Mouse (Mus musculus): ENCODE results near the gene Mroh8.
"Not testable (repeated sequence)": the region's sequence is repeated elsewhere in the genome, so short reads cannot be mapped to it uniquely, and the experiment has no call there.

Gene Mroh8

GRCm38 (mm10) chr2:157288996-157289395 is 9.6 kb upstream of the Mroh8 start:
- no peak for DNase-seq (ENCODE audit: low spot score)

GRCm38 (mm10) chr2:157287542-157287941 is 8.2 kb upstream of the Mroh8 start:
- DNase-seq (ENCODE audit: low spot score): peak; percentile 52

- no peak for DNase-seq (ENCODE audit: low spot score)
These were observed 4.0 kb upstream of the Mroh8 start for GRCm38 (mm10) chr2:157283321-157283720.

GRCm38 (mm10) chr2:157278717-157279415 is 483 bp downstream of the Mroh8 start, which contains the start of gene Rpn2:
TSS of gene Rpn2 (plus strand) at chr2:157279017.
- DNase-seq (ENCODE audit: low spot score): peak; percentile 97

DNA sequence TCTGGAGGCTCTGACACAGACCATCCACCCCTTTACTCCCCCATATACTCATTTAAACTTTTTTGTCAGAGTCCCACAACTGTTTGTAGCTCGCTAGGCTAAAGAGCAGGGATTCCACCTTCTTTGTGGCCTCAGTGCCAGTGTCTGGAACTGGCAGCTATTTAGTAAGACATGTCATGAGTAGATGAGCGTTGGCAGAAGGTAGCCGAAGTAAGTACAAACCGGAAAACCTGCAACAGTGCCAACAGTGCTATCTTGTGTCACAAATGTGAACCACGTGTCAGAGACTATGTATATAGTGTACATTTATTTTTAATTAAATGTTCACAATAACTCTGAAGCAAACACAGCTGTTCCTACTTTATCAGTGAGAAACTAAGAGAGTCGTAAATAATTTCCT is 15.5 kb downstream of the Mroh8 start:
- DNase-seq (ENCODE audit: low spot score): no peak

DNA sequence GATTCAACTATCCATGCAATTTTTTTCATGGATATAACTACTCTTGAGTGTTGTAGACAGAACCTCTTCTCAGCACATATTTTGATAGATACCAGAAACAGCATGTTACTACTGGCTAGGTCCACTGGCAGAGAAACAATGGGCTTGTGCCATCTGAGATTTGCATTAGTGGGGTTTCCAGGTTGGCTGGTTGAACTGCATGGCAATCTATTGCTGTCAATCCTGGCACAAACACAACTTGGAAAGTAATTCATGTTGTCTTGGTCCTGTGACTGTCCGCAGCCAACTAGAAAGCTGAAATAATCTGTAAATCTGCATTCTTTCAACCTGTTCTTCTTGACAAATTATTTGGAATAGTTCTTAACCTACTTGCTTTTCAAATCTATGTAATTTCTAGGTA is 16.2 kb downstream of the Mroh8 start:
- peak; percentile 15 for DNase-seq (ENCODE audit: low spot score)

DNA sequence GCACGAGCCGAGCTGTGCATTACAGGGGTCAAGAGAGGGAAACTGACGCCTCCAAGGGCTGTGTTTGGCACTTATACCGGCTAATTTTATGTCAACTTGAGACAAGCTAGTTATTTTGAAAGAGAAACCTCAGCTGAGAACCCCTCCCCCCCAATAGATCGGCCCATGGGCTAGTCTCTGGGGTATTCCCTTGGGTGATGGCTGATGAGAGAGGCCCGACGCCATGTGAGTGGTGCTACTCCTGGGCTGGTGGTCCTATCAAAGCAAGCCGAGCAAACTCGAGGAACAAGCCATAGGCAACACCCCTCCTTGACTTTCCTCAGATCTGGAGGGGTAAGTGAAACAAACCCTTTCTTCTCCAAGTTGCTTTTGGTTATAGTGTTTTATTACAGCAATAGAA is 16.8 kb downstream of the Mroh8 start:
- DNase-seq (ENCODE audit: low spot score): no peak

- no peak for DNase-seq (ENCODE audit: low spot score)
These were observed 17.4 kb downstream of the Mroh8 start for GRCm38 (mm10) chr2:157261930-157262329.

- DNase-seq (ENCODE audit: low spot score): peak; percentile 67
These were observed 19.6 kb downstream of the Mroh8 start for GRCm38 (mm10) chr2:157259720-157260119.

GRCm38 (mm10) chr2:157248111-157248510 is 31.2 kb downstream of the Mroh8 start:
- no peak for DNase-seq (ENCODE audit: low spot score)

DNA sequence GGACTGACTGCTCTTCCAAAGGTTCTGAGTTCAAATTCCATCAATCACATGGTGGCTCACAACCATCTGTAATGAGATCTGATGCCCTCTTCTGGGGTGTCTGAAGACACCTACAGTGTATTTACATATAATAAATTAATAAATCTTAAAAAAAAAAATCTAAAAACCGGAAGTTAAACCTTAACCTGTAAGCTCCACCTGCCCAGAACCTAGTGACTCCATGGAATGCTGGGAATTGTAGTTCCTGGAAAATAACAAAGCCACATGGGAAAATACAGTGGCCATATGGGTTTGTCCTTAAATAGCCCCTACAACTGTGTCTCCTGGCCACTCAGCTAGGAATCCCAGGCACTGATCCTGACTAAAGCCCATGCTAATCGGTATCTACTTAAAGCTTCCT is 33.7 kb downstream of the Mroh8 start:
- no peak for DNase-seq (ENCODE audit: low spot score)

GRCm38 (mm10) chr2:157245001-157245400 is 34.3 kb downstream of the Mroh8 start:
- DNase-seq (ENCODE audit: low spot score): no peak

DNA sequence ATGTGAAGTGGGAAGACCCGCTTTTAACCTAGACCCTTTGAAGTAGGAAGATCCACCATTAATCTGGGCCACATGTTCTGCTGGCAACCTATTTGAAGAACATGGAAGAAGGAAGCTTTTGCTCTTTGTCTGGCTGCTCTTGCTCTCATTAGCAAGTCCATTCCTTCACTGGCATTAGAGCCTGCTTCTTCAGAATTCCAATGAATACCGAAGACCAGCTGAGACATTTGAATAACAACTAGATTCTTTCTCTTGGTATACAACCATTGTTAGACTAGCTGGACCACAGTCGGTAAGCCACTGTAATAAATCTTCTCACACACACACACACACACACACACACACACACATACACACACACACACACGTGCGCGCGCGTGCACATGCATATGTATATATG is 43.4 kb downstream of the Mroh8 start:
- DNase-seq (ENCODE audit: low spot score): no peak

GRCm38 (mm10) chr2:157221916-157222315 is 57.4 kb downstream of the Mroh8 start:
- DNase-seq (ENCODE audit: low spot score): not testable (repeated sequence)

DNA sequence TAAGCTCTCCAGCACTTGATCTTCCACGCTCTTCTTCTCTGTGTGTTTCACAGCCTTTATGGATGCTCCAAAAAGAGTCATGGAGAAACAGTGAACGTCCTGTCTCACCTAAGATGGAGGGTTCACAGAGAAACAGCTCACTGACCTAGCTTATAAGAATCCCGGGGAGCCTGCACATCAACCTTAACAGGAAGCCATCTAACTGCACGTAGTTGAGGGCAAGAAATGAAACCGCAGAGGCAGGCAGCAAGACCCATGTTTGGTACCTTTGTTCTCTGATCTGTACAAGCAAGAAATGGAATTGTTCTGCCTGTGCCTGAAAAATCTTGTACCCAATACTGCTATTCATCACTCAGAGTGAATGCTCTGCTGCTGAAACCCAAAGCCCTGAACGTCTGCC is 59.2 kb downstream of the Mroh8 start:
- no peak for DNase-seq (ENCODE audit: low spot score)

DNA sequence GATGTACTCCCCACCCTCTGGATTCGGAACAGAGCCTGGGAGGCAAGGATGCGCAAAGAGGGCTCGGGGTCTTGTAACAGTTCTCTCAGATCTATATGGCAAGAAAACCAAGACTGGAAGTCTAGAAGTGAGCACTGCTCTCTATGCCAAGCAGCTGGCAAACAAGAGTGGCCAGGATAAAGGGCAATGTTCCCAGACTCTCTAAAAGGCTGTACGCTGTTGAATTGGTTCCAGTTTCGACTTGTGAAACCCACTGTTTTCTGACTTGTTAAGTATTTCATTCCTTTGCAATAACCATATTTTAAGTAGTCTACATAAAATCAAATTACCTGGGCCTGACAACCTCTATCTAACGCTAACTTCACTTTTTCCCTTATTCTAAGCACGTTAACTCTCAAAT is 67.6 kb downstream of the Mroh8 start:
- no peak for DNase-seq (ENCODE audit: low spot score)

DNA sequence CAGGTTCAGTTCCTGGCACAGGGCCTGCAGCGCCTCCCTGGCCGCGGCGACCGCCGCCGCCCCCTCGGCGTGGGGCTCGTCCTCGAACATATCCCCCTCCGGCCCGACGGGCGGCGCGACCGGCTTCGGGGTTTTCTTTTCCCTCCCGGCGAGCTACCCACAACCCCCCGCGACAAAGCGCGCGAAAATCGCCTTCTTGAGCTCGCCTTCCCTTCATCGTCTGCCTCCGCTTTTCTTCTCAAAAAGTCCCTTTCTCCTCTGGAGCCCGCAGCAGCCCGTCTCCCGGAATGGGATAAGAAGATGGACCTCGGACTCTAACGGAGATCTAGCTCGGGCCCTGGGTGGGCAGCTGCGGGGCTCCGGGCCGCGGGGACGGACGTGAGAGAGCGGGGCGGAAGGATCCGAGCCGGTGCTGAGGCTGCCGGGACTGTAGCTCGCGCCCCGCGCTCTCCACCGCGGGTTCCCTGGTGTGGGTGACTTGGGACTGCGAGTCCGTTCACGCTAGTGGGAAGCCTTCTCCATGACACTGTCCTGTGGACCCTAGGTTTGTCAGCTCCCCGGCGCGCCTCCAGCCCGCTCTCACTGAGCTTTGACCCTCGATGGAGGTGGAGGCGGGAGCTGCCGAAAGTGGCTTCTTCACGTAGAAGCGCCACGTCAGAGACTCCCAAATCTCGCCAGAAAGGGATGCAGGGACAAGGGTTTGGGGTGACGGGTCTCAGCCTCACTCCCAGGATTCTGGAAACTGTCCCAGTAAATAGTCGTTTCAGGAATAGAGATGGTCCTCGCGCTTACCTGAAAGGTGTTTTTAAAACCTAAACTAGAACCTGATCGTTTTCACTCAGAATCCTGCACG is 74.8 kb downstream of the Mroh8 start, which contains the start of gene Rbl1:
Gene Rbl1 (minus strand): TSS at position 169 of the 853 bp plus-strand sequence.
- DNase-seq (ENCODE audit: low spot score): peak; percentile 92

DNA sequence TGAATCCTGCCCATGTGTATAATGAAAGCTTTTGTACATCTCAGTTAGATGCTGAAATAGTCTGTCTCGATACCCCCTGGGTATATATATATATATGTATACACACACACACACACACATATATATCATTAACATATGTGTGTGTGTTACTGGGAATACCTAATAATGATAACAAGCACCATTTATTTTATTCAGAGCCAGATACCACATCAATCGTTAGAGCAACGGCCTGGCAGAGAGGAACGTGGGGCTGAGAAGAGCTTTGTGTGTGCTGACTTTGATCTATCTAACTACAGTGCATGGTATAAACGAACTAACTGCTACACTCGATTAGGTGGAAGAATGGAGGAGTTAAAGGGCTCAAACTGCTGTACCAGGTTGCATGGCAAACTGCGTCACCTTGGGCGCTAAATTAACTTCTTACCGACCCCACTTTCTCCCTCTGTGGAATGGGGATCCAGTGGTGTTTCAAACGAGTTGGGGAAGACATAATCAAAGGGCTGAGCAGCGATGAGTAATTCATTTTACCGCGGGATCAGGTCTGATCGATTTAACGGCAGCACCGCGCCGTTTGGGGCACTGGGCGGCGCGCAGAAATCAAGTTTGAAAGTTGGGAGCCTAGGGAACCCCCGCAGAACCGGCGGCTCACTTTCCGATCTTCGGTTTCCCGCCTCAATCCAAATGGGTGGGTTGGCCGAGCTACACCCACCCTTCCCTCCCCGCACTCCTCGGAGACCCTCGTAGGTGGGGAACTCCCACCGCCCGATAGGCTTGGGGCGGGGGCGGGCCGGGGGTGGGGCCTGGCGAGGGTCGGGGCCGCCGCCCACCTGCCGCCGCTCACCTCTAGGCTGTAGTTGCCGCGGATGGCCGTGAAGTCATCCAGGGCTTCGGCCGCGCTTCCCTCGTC is 75.6 kb downstream of the Mroh8 start:
- peak; percentile 37 for DNase-seq (ENCODE audit: low spot score)

DNA sequence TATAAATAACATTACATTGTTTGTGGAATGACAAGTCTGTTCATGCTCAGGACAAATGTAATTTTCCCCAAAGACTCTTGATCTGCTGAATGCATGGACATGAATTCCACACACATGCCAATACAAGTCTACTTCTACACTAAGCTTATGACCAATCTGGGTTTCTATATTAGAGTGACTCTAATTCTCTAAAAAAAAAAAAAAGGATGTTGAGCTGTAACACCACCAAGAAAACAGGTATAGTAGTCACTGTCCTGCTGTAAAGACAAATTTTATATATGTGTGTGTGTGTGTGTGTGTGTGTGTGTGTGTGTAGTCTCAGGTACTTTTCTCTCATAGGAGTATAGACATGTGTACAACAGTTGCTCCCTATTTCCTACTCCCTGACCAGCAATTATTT is 76.3 kb downstream of the Mroh8 start:
- DNase-seq (ENCODE audit: low spot score): no peak

DNA sequence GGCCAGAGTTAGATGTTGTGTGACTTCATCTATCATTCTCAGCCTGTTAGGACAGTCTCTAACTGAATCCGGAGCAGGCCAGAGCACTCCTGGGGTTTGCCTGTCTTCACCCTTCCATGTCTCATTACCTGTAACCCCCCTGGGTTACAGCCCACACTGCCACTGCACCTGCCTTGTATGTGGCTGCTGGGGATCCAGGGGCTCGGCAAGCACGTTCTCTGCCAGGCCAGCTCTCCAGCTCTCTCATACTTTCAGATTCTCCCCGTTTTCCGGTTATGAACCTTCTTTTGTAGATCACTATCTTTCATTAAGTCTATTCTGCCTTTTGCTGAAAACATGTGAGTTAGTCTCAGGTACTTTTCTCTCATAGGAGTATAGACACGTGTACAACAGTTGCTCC is 77.0 kb downstream of the Mroh8 start:
- DNase-seq (ENCODE audit: low spot score): no peak

DNA sequence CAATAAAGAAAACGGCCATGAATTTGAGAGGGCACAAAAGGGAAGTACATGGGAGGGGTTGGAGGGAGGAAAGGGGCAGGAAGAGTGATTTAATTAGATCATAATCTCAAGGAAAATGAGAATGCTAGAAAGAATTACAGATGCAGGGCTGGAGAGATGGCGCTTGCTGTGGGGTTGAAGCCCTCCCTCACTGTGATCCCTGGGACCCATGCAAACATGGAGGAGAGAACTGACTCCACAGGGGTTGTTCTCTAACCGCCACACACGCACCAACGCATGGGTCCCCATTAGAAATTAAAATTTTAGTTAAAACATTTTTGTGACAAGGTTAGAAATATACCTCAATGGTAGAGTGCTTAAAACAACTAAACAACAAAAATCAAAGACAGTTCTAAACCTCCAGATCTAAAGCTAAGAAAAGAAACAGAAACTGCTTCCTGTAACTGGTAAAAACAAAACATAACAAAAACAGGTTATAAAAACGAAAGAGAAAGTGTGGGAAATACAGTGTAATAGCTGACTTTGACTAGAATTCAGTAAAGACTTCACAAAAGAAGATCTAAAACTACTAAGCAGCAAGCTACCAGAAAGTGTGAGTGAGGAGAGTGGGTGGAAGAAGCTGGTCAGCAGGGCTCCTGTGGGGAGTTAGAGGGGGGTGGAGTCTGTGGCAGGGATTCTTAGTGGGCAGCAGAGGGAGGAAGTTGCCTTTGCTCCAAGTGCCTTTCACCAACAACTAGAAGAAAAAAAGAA is 78.1 kb downstream of the Mroh8 start:
- DNase-seq (ENCODE audit: low spot score): peak; percentile 32

Data from urinary bladder, postnatal 14 days (tissue).